Mouse (Mus musculus) forebrain, postnatal 0 days (tissue): ENCODE measurements at regions not wholly inside any gene's neighbourhood (a gene's known extent, or its start where the extent isn't known, plus 50 kb on each side); places are given as distances from the start of the nearest gene placed in this dataset.
A peak's percentile ranks its signal among the peaks of the same experiment; 100 is the strongest.

Source experiments
- ATAC-seq: fragments of 200-750 bp; cut with Nextera tagmentation; 2 replicates; pipeline ENCODE4 v1.8.0; 2017; ENCODE audit warnings: mild to moderate bottlenecking, moderate library complexity
- DNase-seq: peaks from one replicate; pipeline ENCODE4 v3.0.0-alpha.2; 2015
- H3K27ac ChIP-seq: fragments of 300-500 bp; sonication (generic); 2 replicates; pipeline ENCODE4 v1.5.1; 2014; ENCODE audit warnings: low read depth, mild to moderate bottlenecking, antibody characterized with exemption, low read length, moderate library complexity, mixed read lengths
- H3K27me3 ChIP-seq: fragments of 300-500 bp; sonication (generic); 2 replicates; pipeline ENCODE4 v1.6.1; 2014; ENCODE audit warnings: mild to moderate bottlenecking, low read length, mixed read lengths; ENCODE audit not compliant: insufficient read depth
- H3K36me3 ChIP-seq: fragments of 300-500 bp; sonication (generic); 2 replicates; pipeline ENCODE4 v1.6.1; 2014; ENCODE audit warnings: mild to moderate bottlenecking, moderate library complexity; ENCODE audit not compliant: insufficient read depth
- H3K4me1 ChIP-seq: fragments of 300-500 bp; sonication (generic); 2 replicates; pipeline ENCODE4 v1.6.1; 2014; ENCODE audit warnings: antibody characterized with exemption; ENCODE audit not compliant: insufficient read depth
- H3K4me2 ChIP-seq: fragments of 300-500 bp; sonication (generic); 2 replicates; pipeline ENCODE4 v1.6.1; 2014; ENCODE audit warnings: low read depth, mild to moderate bottlenecking, moderate library complexity
- H3K4me3 ChIP-seq: fragments of 300-500 bp; sonication (generic); 2 replicates; pipeline ENCODE4 v1.5.1; 2014; ENCODE audit warnings: low read depth, low read length, mixed read lengths
- H3K9ac ChIP-seq: fragments of 300-500 bp; sonication (generic); 2 replicates; pipeline ENCODE4 v1.6.1; 2014; ENCODE audit warnings: mild to moderate bottlenecking
- H3K9me3 ChIP-seq: fragments of 300-500 bp; sonication (generic); 2 replicates; pipeline ENCODE4 v1.6.1; 2016; ENCODE audit warnings: low read length
- CTCF ChIP-seq: sonication (generic); IDR thresholded peaks from 2 replicates; pipeline ENCODE4 v1.5.1; 2016; ENCODE audit warnings: antibody characterized with exemption, control low read depth, low read depth
- WGBS: fragments of 180-500 bp; shearing (Covaris S2); extraction: QIAGEN DNeasy Blood & Tissue Kit; methylation state at CpG from one replicate; pipeline ENCODE4 v1.1.7; 2014; 5-methylcytosine and 5-hydroxymethylcytosine counted together

- Histone ChIP-seq H3K4me3 (no peak overlapping the region), H3K27ac (no peak overlapping the region), H3K27me3 (no peaks in the 10 kb centered on the region), H3K9ac (no peak overlapping the region), H3K4me2 (no peak overlapping the region), H3K4me1 (no peaks in the 10 kb centered on the region), H3K36me3 (no peaks in the 10 kb centered on the region), H3K9me3 (no peaks in the 10 kb centered on the region)
- peak; percentile 41 for TF ChIP-seq CTCF
- ATAC-seq (no peak), DNase-seq (no peak)
- 96% methylated on average over 2 of the region's 2 CpGs for WGBS
These were observed 428.4 kb upstream of the Robo2 start for GRCm38 (mm10) chr16:74840006-74840405.

DNA sequence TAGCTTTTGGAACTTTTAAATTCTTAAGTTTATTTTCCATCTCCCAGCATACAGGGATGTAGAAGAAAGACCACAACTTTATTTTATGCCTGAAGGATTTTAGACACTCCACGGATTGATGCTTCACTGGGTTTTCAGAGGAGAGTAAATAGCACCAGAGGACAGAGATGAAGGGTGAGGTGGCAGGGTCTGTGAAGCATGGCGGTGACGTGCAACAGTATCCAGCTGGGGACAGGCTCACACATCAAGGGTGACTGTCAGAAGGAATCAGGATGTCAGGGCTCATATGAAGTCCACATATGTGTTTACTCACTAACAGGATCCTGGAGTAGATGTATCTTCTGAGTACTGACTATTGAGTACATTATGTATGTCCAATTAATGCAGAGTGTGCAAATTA lies 402.8 kb upstream of the Robo2 start:
- Histone ChIP-seq H3K27me3 (no peaks in the 10 kb centered on the region), H3K9me3 (no peaks in the 10 kb centered on the region), H3K4me1 (no peaks in the 10 kb centered on the region), H3K4me3 (no peak overlapping the region), H3K9ac (no peak overlapping the region), H3K27ac (no peak overlapping the region), H3K4me2 (no peak overlapping the region), H3K36me3 (no peaks in the 10 kb centered on the region)
- 68% methylated on average over 3 of the region's 3 CpGs for WGBS
- TF ChIP-seq CTCF, result no peak
- ATAC-seq (no peak), DNase-seq (no peak)

- Histone ChIP-seq H3K4me3 (no peak overlapping the region), H3K9ac (no peak overlapping the region), H3K4me2 (no peak overlapping the region), H3K9me3 (no peaks in the 10 kb centered on the region), H3K4me1 (no peaks in the 10 kb centered on the region), H3K27ac (no peak overlapping the region), H3K27me3 (no peaks in the 10 kb centered on the region), H3K36me3 (no peaks in the 10 kb centered on the region)
- DNase-seq, result peak; percentile 20
- no peak for ATAC-seq
- WGBS, result 39% methylated on average over 7 of the region's 7 CpGs
- TF ChIP-seq CTCF, result no peak
These were observed 397.7 kb upstream of the Robo2 start for GRCm38 (mm10) chr16:74809154-74809825.

DNA sequence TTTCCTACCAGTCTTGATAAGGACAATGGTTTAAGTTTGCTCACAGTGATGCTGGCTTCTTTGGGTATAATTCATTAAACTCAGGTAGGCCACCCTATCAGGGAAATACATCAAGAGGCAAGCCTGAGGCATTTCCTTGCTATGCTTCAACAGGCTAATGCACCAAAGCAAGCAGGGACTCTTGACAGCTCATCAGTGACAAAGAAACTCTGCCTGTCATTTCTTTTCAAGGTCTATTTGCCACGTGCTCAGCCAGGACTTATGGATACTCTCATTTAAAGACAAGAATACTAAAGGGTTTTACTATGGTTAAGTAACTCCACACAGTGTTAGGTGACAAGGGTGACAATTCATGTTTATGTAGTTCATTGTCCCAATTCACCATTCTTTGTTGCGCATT lies 395.1 kb upstream of the Robo2 start:
- no peaks in the 10 kb centered on the region for H3K9me3 ChIP-seq
- ATAC-seq (no peak), DNase-seq (no peak)
- H3K27ac ChIP-seq, result no peak overlapping the region
- TF ChIP-seq CTCF, result no peak
- no peaks in the 10 kb centered on the region for H3K4me1 ChIP-seq
- no peak overlapping the region for H3K4me2 ChIP-seq
- WGBS, result 60% methylated on average over 2 of the region's 2 CpGs
- H3K4me3 ChIP-seq, result no peak overlapping the region
- H3K36me3 ChIP-seq, result no peaks in the 10 kb centered on the region
- H3K9ac ChIP-seq, result no peak overlapping the region
- H3K27me3 ChIP-seq, result no peaks in the 10 kb centered on the region

- Histone ChIP-seq H3K9me3 (no peaks in the 10 kb centered on the region), H3K4me1 (no peaks in the 10 kb centered on the region), H3K27ac (no peak overlapping the region), H3K4me3 (no peak overlapping the region), H3K9ac (no peak overlapping the region), H3K36me3 (no peaks in the 10 kb centered on the region), H3K27me3 (no peaks in the 10 kb centered on the region), H3K4me2 (no peak overlapping the region)
- peak; percentile 74 for TF ChIP-seq CTCF
- DNase-seq (peak; percentile 59), ATAC-seq (peak; percentile 32; the same call in 1 of the 2 replicates)
- WGBS, result 18% methylated on average over 7 of the region's 7 CpGs
These were observed 389.7 kb upstream of the Robo2 start for GRCm38 (mm10) chr16:74801296-74801695.

- 54% methylated on average over 2 of the region's 2 CpGs for WGBS
These were observed 384.7 kb upstream of the Robo2 start for GRCm38 (mm10) chr16:74796303-74796653.

GRCm38 (mm10) chr16:74795360-74796302 lies 384.0 kb upstream of the Robo2 start:
- ATAC-seq (no peak), DNase-seq (no peak)
- no peak for TF ChIP-seq CTCF
- no peaks in the 10 kb centered on the region for H3K36me3 ChIP-seq
- H3K9me3 ChIP-seq, result no peaks in the 10 kb centered on the region
- 48% methylated on average over 5 of the region's 5 CpGs for WGBS
- no peak overlapping the region for H3K9ac ChIP-seq
- H3K27me3 ChIP-seq, result no peaks in the 10 kb centered on the region
- no peak overlapping the region for H3K4me3 ChIP-seq
- H3K27ac ChIP-seq, result no peak overlapping the region
- no peaks in the 10 kb centered on the region for H3K4me1 ChIP-seq
- no peak overlapping the region for H3K4me2 ChIP-seq

More at GRCm38 (mm10) chr16:74796303-74796653, 384.7 kb upstream of the Robo2 start:
- no peak overlapping the region for H3K4me3 ChIP-seq
- no peaks in the 10 kb centered on the region for H3K9me3 ChIP-seq
- no peak overlapping the region for H3K27ac ChIP-seq
- no peak overlapping the region for H3K9ac ChIP-seq
- ATAC-seq, result no peak
- DNase-seq, result no peak
- TF ChIP-seq CTCF, result no peak
- H3K36me3 ChIP-seq, result no peaks in the 10 kb centered on the region
- no peak overlapping the region for H3K4me2 ChIP-seq
- no peaks in the 10 kb centered on the region for H3K27me3 ChIP-seq
- H3K4me1 ChIP-seq, result no peaks in the 10 kb centered on the region
